Mouse (Mus musculus) C2C12 (cell line): ENCODE data around the gene 4930404N11Rik.

ENCODE experiments used
- CEBPB ChIP-seq: IDR thresholded peaks from one replicate; pipeline ENCODE4 v1.6.1; 2011; ENCODE audit warnings: low read depth, mild to moderate bottlenecking, control low read depth, moderate library complexity
- CTCF ChIP-seq: IDR thresholded peaks from one replicate; pipeline ENCODE4 v1.5.1; 2011; ENCODE audit not compliant: control insufficient read depth, insufficient read depth, insufficient read length
- MAX ChIP-seq: IDR thresholded peaks from one replicate; pipeline ENCODE4 v1.6.1; 2011; ENCODE audit warnings: mild to moderate bottlenecking, control low read depth
- MYOD1 ChIP-seq: IDR thresholded peaks from one replicate; pipeline ENCODE4 v1.6.1; 2011; ENCODE audit warnings: low read depth; ENCODE audit not compliant: control insufficient read depth, insufficient read length
- MYOG ChIP-seq: IDR thresholded peaks from one replicate; pipeline ENCODE4 v1.6.1; 2011; ENCODE audit not compliant: control insufficient read depth, insufficient read length; ENCODE audit errors: extremely low read depth
- USF1 ChIP-seq: IDR thresholded peaks from one replicate; pipeline ENCODE4 v1.6.1; 2011; ENCODE audit warnings: low read depth, mild to moderate bottlenecking, control low read depth, moderate library complexity

DNA sequence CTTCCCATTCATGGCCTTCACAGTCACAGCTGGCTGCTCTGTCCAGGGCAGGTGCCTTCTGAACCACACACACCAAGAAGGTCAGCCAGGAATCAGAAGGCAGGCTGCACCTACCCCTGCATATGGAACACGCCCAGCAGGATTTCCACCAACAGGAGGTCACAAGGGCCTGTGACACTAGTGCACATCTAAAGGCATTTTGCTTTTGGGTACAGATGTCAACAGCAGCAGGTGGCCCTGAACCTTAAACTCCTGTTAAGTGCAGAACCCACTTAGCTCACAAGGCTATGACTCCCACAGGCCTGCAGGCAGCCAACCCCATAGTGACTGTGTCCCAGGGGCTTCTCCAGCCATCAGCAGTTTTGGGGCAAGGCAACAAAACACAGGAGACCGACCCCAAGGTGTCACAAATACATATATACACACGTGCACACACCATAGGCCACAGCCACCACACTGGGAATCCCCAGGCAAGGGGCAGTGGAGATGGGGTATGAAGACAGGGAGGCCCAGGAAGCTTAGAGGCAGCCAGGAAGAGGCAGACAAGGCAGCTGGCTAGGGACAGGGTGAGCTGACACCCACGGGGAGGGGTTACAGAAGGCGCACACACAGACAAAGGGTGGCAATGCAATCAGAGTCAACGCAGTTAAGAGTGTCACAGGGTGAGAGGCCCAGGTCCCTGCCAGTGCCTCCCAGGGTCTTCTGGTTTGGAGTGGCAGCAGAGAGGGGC, 1.0 kb upstream of the 4930404N11Rik start:
- TF ChIP-seq CTCF (no peak), MAX (no peak), USF1 (no peak), MYOG (no peak), MYOD1 (no peak), CEBPB (no peak)
